Mouse (Mus musculus): ENCODE data around the gene Cdk9. TPM values are rescaled to one million over a fixed set of nuclear protein-coding genes. Genes with fewer than 3 reads are reported as not detected.

The Cdk9 gene
- polyA plus RNA-seq, 1 experiment, result 76.6 TPM

- H3K36me3 ChIP-seq (ENCODE audit: control insufficient read depth, insufficient read depth), result no peaks in the 10 kb centered on the region
- TF ChIP-seq USF1 (IDR thresholded peaks at IDR 0.05; ENCODE audit: low read depth) (no peak), TCF3 (IDR thresholded peaks at IDR 0.05; ENCODE audit: insufficient read length, low read depth) (no peak), MYOG (IDR thresholded peaks at IDR 0.05; ENCODE audit: control insufficient read depth in 1 of 3, insufficient read depth in 1 of 3, insufficient read length in 2 of 3, low read depth in 2 of 3) (no peak)
- H3ac ChIP-seq (ENCODE audit: control insufficient read depth, insufficient read length), result no peak overlapping the region
Measured at GRCm38 (mm10) chr2:32751665-32752033, 38.8 kb upstream of the Cdk9 start.

DNA sequence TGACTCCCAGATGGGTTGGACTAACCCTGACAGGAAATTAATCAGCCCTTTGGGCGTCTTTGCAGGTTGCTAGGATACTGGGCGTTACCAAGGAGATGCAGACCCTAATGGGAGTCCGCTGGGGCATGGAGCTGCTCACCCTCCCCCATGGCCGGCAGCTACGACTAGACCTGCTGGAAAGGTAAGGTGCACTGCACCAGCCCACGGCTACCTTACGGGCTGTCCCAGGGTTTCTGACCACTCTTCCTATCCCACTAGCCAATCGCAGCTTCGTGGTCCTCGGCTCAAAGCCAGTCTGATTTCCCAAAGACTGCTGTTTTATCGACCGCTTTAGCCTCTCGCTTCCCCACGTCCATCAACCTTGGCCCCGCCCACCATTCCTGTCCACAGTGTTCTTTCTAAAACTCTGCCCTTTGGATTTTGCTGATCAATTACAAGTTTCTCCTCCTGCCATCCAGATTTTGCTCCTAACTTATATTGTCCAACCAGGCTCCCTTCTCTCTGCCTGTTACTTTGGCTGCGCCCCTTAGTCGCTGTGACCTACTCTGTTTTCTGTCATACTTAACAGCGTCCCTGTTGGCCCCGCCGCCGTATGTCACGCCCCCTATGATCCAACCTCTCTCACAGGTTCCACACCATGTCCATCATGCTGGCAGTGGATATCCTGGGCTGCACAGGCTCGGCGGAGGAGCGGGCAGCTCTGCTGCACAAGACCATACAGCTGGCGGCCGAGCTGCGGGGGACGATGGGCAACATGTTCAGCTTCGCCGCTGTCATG is 38.2 kb upstream of the Cdk9 start:
- Histone ChIP-seq H3K4me3 (no peak overlapping the region), H3K36me3 (ENCODE audit: control insufficient read depth, insufficient read depth) (no peaks in the 10 kb centered on the region), H3K4me2 (ENCODE audit: low read depth) (no peak overlapping the region), H3K79me2 (ENCODE audit: control insufficient read depth, insufficient read depth) (no peaks in the 10 kb centered on the region), H3K27me3 (ENCODE audit: control insufficient read depth, insufficient read depth, insufficient read length) (peaks cover under 1% of the 10 kb centered on the region), H3ac (ENCODE audit: control insufficient read depth, insufficient read length) (no peak overlapping the region)
- TF ChIP-seq USF1 (IDR thresholded peaks at IDR 0.05; ENCODE audit: low read depth), result no peak
- TF ChIP-seq POLR2A (IDR thresholded peaks at IDR 0.05; ENCODE audit: insufficient read length, low read depth), result no peak
- no peak for TF ChIP-seq TCF3 (IDR thresholded peaks at IDR 0.05; ENCODE audit: insufficient read length, low read depth)
- no peak for TF ChIP-seq MAX (IDR thresholded peaks at IDR 0.05; ENCODE audit: low read depth)
- no peak for TF ChIP-seq TCF12 (IDR thresholded peaks at IDR 0.05; ENCODE audit: insufficient read depth, poor library complexity, severe bottlenecking)
- TF ChIP-seq CEBPB (IDR thresholded peaks at IDR 0.05; ENCODE audit: insufficient read depth, poor library complexity, severe bottlenecking), result no peak
- no peak for TF ChIP-seq MYOG (IDR thresholded peaks at IDR 0.05; ENCODE audit: control insufficient read depth in 1 of 3, insufficient read depth in 1 of 3, insufficient read length in 2 of 3, low read depth in 2 of 3)
- no peak for TF ChIP-seq MYOD1 (IDR thresholded peaks at IDR 0.05; ENCODE audit: control insufficient read depth in 1 of 3, insufficient read length in 2 of 3, low read depth in 2 of 3)
- TF ChIP-seq POLR2AphosphoS2 (IDR thresholded peaks at IDR 0.05; ENCODE audit: insufficient read length, low read depth), result no peak
- TF ChIP-seq REST (IDR thresholded peaks at IDR 0.05; ENCODE audit: insufficient read depth, insufficient read length), result no peak
- TF ChIP-seq SRF (IDR thresholded peaks at IDR 0.05; ENCODE audit: control insufficient read depth, insufficient read length, low read depth), result no peak

More at GRCm38 (mm10) chr2:32751665-32752033, 38.8 kb upstream of the Cdk9 start:
- H3K4me2 ChIP-seq (ENCODE audit: low read depth), result no peak overlapping the region
- H3K27me3 ChIP-seq (ENCODE audit: control insufficient read depth, insufficient read depth, insufficient read length), result no peaks in the 10 kb centered on the region
- no peak overlapping the region for H3K4me3 ChIP-seq
- no peaks in the 10 kb centered on the region for H3K79me2 ChIP-seq (ENCODE audit: control insufficient read depth, insufficient read depth)

DNA sequence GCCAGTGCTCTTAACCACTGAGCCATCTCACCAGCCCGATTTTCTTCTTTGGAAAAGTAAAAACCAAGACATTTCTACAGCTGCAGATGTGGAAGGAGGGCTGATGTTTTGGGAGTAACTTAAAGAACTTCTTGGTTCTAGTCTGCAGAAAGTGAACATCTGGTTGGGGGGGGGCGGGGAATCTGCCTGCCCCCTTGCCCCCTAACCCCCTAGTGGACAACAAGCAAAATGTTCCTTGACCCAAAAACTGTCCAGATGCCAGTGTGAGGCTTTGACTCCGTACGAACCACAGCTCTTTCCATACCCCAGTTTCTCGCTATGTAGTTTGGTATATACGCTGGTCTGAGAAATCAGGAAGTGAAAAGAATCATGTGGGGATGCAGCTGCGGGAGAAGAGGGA is 37.3 kb upstream of the Cdk9 start:
- H3K27me3 ChIP-seq (ENCODE audit: control insufficient read depth, insufficient read depth, insufficient read length), result peaks cover 7% of the 10 kb centered on the region
- no peaks in the 10 kb centered on the region for H3K36me3 ChIP-seq (ENCODE audit: control insufficient read depth, insufficient read depth)
- TF ChIP-seq MAX (IDR thresholded peaks at IDR 0.05; ENCODE audit: low read depth), result no peak
- no peak for TF ChIP-seq POLR2A (IDR thresholded peaks at IDR 0.05; ENCODE audit: insufficient read length, low read depth)
- TF ChIP-seq TCF3 (IDR thresholded peaks at IDR 0.05; ENCODE audit: insufficient read length, low read depth), result no peak
- no peak for TF ChIP-seq E2F4 (IDR thresholded peaks at IDR 0.05; ENCODE audit: insufficient read depth)
- TF ChIP-seq TCF12 (IDR thresholded peaks at IDR 0.05; ENCODE audit: insufficient read depth, poor library complexity, severe bottlenecking), result no peak
- TF ChIP-seq POLR2AphosphoS2 (IDR thresholded peaks at IDR 0.05; ENCODE audit: insufficient read length, low read depth), result no peak
- TF ChIP-seq CEBPB (IDR thresholded peaks at IDR 0.05; ENCODE audit: insufficient read depth, poor library complexity, severe bottlenecking), result no peak
- TF ChIP-seq USF1 (IDR thresholded peaks at IDR 0.05; ENCODE audit: low read depth), result no peak
- TF ChIP-seq SRF (IDR thresholded peaks at IDR 0.05; ENCODE audit: control insufficient read depth, insufficient read length, low read depth), result no peak
- no peak for TF ChIP-seq REST (IDR thresholded peaks at IDR 0.05; ENCODE audit: insufficient read depth, insufficient read length)
- no peak for TF ChIP-seq MYOD1 (IDR thresholded peaks at IDR 0.05; ENCODE audit: control insufficient read depth in 1 of 3, insufficient read length in 2 of 3, low read depth in 2 of 3)
- no peak for TF ChIP-seq MYOG (IDR thresholded peaks at IDR 0.05; ENCODE audit: control insufficient read depth in 1 of 3, insufficient read depth in 1 of 3, insufficient read length in 2 of 3, low read depth in 2 of 3)
- H3K4me2 ChIP-seq (ENCODE audit: low read depth), result no peak overlapping the region
- no peak overlapping the region for H3K4me3 ChIP-seq
- H3ac ChIP-seq (ENCODE audit: control insufficient read depth, insufficient read length), result no peak overlapping the region
- no peaks in the 10 kb centered on the region for H3K79me2 ChIP-seq (ENCODE audit: control insufficient read depth, insufficient read depth)

DNA sequence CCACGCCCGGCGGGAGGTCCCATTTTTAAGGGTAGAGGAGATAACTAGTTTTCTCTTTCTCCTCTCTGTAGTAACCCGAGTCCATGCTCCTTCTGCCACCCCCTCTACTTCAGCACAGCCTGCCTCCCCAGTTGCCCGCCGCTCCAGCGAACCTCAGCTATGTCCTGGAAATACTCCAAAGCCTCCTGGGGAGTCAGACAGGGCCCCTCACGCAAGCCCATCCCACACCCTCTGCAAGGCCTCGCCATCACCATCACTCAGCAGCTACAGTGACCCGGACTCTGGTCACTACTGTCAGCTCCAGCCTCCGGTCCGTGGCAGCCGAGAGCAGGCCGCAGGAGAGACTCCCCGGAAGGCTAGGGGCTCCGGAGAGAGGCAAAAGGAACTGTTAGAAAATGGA is 36.2 kb upstream of the Cdk9 start:
- TF ChIP-seq SRF (IDR thresholded peaks at IDR 0.05; ENCODE audit: control insufficient read depth, insufficient read length, low read depth), result no peak
- no peak for TF ChIP-seq POLR2A (IDR thresholded peaks at IDR 0.05; ENCODE audit: insufficient read length, low read depth)
- TF ChIP-seq E2F4 (IDR thresholded peaks at IDR 0.05; ENCODE audit: insufficient read depth), result no peak
- no peak for TF ChIP-seq MAX (IDR thresholded peaks at IDR 0.05; ENCODE audit: low read depth)
- no peak for TF ChIP-seq CEBPB (IDR thresholded peaks at IDR 0.05; ENCODE audit: insufficient read depth, poor library complexity, severe bottlenecking)
- no peak for TF ChIP-seq TCF12 (IDR thresholded peaks at IDR 0.05; ENCODE audit: insufficient read depth, poor library complexity, severe bottlenecking)
- TF ChIP-seq MYOD1 (IDR thresholded peaks at IDR 0.05; ENCODE audit: control insufficient read depth in 1 of 3, insufficient read length in 2 of 3, low read depth in 2 of 3), result no peak
- TF ChIP-seq TCF3 (IDR thresholded peaks at IDR 0.05; ENCODE audit: insufficient read length, low read depth), result no peak
- no peak for TF ChIP-seq REST (IDR thresholded peaks at IDR 0.05; ENCODE audit: insufficient read depth, insufficient read length)
- no peak for TF ChIP-seq MYOG (IDR thresholded peaks at IDR 0.05; ENCODE audit: control insufficient read depth in 1 of 3, insufficient read depth in 1 of 3, insufficient read length in 2 of 3, low read depth in 2 of 3)
- H3K4me2 ChIP-seq (ENCODE audit: low read depth), result no peak overlapping the region
- peaks cover 7% of the 10 kb centered on the region for H3K27me3 ChIP-seq (ENCODE audit: control insufficient read depth, insufficient read depth, insufficient read length)
- no peaks in the 10 kb centered on the region for H3K36me3 ChIP-seq (ENCODE audit: control insufficient read depth, insufficient read depth)
- H3ac ChIP-seq (ENCODE audit: control insufficient read depth, insufficient read length), result no peak overlapping the region
- H3K4me3 ChIP-seq, result no peak overlapping the region
- no peaks in the 10 kb centered on the region for H3K79me2 ChIP-seq (ENCODE audit: control insufficient read depth, insufficient read depth)
